Mouse (Mus musculus) megakaryocyte-erythroid progenitor cell, adult 5-6 weeks (primary cell): ENCODE results near the gene Pim3. TPM values are rescaled to one million over a fixed set of nuclear protein-coding genes. Genes with fewer than 3 reads are reported as not detected.
A peak's percentile ranks its signal among the peaks of the same experiment; 100 is the strongest.

Experiments
- ATAC-seq: replicated peaks from 2 replicates; pipeline ENCODE4 v1.8.0; 2016; ENCODE audit warnings: mild to moderate bottlenecking, inconsistent platforms; ENCODE audit not compliant: severe bottlenecking, poor library complexity, low FRiP score, low TSS enrichment
- total RNA-seq, 2 experiments: library from RNA; stranded (forward) in 1 of 2; stranded (reverse) in 1 of 2; fragments of 200-1000, 215-1000 nt in 1 of 2; fragments of >200 nt in 1 of 2; fragmentation: Nextera tagmentation in 1 of 2; gene quantifications; 2 replicates each; pipeline ENCODE4 v1.2.3; 2014 to 2017

Gene Pim3
- total RNA-seq, 2 experiments from 2014 or later = 5.5 to 6.4 TPM

- ATAC-seq = no peak
These were observed 26.0 kb upstream of the Pim3 start for GRCm38 (mm10) chr15:88836031-88836430.

DNA sequence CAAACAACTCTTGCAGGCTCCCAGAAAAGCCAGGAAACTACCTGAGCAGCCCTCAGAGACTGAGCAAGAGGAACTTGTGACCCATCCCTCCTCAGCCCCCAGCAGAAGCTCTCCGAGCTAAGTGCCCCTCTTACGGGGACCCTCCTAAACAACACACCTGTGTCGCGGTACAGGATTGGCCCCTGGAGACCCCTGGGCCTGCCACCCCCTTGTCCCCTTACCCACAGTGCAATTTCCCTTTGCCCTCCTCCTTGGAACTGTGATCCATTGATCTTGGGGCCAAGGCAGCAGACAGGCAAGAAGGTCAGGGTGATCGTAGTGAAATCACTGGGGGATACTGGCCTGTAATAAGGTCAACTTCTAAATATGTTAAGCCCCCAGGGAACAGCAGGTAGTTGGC is 25.4 kb upstream of the Pim3 start:
- no peak for ATAC-seq

GRCm38 (mm10) chr15:88837199-88837932 is 24.6 kb upstream of the Pim3 start:
- peak; percentile 82 for ATAC-seq

- no peak for ATAC-seq
These were observed 24.0 kb upstream of the Pim3 start for GRCm38 (mm10) chr15:88837977-88838376.

DNA sequence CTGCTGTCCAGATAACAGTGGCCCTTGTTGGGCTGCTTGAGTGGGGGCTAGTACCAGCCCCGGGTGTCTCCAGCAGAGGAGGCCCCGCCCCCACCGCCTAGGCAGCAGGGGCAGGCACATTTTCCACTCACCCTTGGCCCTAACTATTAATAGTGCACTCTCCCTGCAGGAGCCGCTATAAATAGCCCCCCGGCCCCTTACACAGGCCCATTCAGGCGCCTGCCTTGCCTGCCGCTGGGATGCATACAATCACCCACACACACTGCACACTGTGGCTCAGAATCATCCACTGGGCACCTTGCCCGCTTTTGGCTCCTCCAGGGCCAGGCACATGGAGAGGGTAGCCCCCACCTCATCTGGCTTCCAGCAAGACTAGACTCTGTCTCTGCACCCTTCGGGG is 22.7 kb upstream of the Pim3 start:
- ATAC-seq = no peak

DNA sequence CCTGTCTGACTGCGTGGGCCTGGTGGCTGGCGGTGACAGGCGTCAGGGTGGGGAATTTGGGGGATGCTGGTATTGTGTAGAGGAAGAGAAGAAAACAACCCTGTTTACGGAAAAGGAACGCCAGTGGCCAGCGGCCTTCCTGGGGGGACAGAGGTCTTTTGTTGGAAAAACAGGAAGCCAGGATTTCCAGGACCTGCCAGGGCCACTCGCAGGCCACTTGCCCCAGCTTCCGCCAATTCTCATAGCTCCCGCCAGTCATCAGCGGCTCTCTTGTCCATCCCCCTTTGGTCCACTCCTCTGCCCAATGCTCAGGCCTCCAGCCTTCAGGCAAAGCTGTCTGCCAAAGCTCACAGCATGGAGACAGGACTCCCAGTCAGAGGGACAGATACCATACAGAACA is 21.9 kb upstream of the Pim3 start:
- no peak for ATAC-seq

- no peak for ATAC-seq
These were observed 20.8 kb upstream of the Pim3 start for GRCm38 (mm10) chr15:88841160-88841559.

- no peak for ATAC-seq
These were observed 20.2 kb upstream of the Pim3 start for GRCm38 (mm10) chr15:88841580-88842299.

GRCm38 (mm10) chr15:88842300-88842673 is 19.7 kb upstream of the Pim3 start:
- ATAC-seq = no peak

DNA sequence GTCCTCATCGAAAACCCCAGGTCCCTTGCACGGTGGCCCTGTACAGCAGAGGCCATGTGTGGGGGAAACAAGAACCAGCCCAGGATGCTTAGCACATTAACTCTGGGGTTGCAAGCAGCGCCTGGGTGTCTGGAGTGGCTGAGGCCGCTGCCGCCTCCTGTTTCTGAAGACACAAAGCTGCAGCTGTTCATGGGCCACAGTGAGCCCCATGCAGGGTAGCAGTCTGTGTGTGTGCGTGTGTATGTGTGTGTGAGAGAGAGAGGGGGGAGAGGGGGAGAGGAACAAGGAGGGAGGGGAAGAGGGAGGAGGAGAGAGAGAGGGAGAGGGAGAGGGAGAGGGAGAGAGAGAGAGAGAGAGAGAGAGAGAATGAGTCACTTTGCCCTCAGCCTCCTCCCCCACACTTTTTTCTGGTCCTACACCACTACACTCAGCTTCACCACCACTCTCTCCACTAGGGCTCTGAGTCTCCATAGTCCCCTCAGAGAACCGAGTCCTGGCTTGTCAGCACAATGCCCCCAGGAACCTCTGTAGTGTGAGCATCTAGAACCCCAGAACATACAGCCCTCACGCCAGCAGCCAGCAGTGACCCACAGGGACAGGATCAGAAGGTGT is 18.4 kb upstream of the Pim3 start:
- ATAC-seq = no peak

- no peak for ATAC-seq
These were observed 17.0 kb upstream of the Pim3 start for GRCm38 (mm10) chr15:88844966-88845365.

DNA sequence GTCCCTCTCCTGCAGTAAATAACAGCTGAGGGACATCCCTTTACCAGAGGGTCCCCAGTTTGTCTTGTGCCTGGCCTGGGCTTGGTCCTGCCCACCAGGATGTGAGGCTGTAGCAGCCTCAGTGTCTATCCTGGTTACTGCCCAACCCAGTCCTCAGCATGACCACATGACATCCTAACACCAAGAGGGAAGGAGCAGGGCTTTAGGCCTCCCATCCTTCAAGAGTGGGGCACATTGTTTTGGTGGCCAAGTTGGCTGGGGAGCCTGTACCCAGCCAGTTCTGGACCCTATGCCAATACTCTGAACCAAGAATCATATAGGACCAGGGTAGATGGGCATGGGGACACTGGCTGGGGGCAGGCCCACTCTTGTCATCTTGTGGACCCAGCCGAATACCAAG is 13.3 kb upstream of the Pim3 start:
- no peak for ATAC-seq

GRCm38 (mm10) chr15:88849621-88850020 is 12.4 kb upstream of the Pim3 start:
- ATAC-seq = no peak

GRCm38 (mm10) chr15:88850146-88850826 is 11.7 kb upstream of the Pim3 start:
- no peak for ATAC-seq

DNA sequence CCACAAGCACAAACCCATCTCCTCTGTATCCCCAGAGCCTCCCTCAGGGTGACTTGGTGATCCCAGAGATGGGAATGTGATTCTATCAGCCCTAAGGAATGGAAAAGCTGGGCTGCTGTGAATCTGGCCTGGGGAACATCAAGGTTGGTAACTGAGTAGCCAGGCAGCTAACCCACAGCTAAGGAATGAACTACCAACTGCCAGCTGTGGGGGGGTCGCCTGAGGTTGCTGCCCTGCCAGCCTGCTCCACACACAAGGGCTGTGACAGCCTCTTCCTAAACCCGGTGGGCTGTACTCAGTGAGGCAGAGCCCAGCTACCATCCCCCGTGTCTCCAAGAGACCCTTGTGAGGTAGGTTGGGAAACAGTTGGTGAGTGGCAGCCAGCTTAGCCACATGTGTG is 10.9 kb upstream of the Pim3 start:
- no peak for ATAC-seq

- ATAC-seq = no peak
These were observed 10.4 kb upstream of the Pim3 start for GRCm38 (mm10) chr15:88851507-88852149.

DNA sequence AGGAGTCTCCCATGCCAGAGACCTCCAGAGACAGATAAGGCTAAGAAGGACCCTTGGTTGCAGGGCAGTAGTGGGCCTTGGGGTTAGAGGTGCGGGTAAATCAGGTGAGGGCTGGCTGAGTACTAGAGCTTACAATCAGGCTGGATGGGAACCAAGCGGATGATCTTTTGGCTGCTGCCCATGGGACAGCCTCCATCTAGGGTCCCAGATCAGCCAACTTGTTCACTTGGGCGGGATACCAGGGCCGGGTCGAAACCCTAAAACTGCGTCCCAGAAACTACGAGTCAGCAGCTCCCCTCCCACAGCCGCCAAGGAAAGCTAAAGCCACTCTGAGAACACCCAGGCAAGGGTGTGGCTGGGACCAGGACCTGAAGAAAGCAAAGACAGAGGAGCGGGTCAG is 8.9 kb upstream of the Pim3 start:
- no peak for ATAC-seq

DNA sequence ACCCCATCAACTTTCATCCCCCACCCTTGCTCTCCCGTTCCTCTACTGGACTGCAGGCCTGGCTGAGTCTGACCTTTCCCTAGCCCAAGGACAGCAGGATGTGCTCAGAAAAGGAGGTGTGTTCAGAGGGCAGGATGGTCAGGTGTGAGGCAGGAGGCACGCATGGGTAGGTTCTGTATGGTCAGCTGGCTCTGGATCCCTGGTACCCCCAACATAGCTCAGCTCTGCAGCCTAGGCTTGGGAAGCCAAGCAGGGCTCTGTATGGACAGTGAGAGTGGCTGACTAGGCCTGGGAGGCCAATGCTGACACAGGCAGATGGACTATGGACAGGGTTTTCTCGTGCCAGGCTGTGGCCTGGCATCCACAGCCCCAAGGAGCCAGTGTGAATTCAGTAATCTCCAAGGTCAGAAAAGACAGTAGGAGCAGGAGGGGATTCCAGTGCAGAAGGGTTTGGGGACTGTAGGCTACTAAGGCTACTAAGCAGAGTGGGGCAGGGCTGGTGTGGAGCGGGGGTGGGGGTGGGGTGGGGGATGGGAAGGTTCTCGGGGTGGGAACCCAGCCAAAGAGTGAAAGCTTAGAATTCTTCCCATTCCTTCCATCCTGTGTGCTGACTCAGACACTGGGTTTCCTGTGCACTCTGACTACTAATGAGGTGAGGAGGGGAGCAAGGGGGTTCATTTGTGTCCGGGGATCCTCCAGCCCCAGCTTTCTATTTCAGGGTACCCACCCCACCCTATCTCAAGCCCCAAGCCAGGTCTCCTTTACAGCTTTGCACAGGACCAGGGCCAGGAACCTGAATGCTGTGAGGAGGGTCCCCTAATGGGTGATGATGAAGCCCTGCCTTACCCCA is 7.6 kb upstream of the Pim3 start:
- ATAC-seq = no peak
